Mouse (Mus musculus) CH12.LX (cell line): ENCODE measurements around the gene Bclaf3. TPM values are rescaled to one million over a fixed set of nuclear protein-coding genes. Genes with fewer than 3 reads are reported as not detected.
A peak's percentile ranks its signal among the peaks of the same experiment; 100 is the strongest.

ENCODE experiments used
- DNase-seq: peaks from one replicate; pipeline ENCODE4 v3.0.0-alpha.2; 2013; ENCODE audit errors: extremely low read depth
- H3K27ac ChIP-seq: 2 replicates; pipeline ENCODE4 v1.5.1; 2012; ENCODE audit warnings: low read depth, mild to moderate bottlenecking, control low read depth, moderate library complexity; ENCODE audit not compliant: insufficient read depth
- H3K27me3 ChIP-seq: replicated peaks from 2 replicates; pipeline ENCODE3; 2012; ENCODE audit warnings: inconsistent platforms
- H3K36me3 ChIP-seq, 2 experiments: replicated peaks in 1 of 2; 2 replicates each; pipeline versions ENCODE3 to v1.6.1; 2012; ENCODE audit warnings: inconsistent platforms in 1 of 2, low read length in 1 of 2, mild to moderate bottlenecking in 1 of 2, mixed read lengths in 1 of 2, moderate library complexity in 1 of 2; ENCODE audit not compliant: control insufficient read depth in 1 of 2, insufficient read depth in 1 of 2
- H3K4me1 ChIP-seq, 2 experiments: 2 replicates each; pipeline ENCODE4 v1.6.1; 2012; ENCODE audit warnings: inconsistent platforms in 1 of 2, moderate library complexity in 1 of 2; ENCODE audit not compliant: insufficient read depth in 2 of 2, control insufficient read depth in 1 of 2
- H3K4me2 ChIP-seq: 2 replicates; pipeline ENCODE4 v1.6.1; 2012; ENCODE audit warnings: low read depth, mild to moderate bottlenecking, control low read depth; ENCODE audit not compliant: poor library complexity, insufficient read depth, severe bottlenecking
- H3K4me3 ChIP-seq, 3 experiments: fragments of 150-350 bp in 1 of 3; sonication (generic) in 1 of 3; replicated peaks in 1 of 3; 2 replicates each; pipeline versions ENCODE3 to v1.5.1; 2011 to 2012; ENCODE audit warnings: low read depth in 2 of 3, low read length in 2 of 3, mild to moderate bottlenecking in 2 of 3, moderate library complexity in 2 of 3, control low read depth in 1 of 3, improper control_type of control experiment in 1 of 3, inconsistent platforms in 1 of 3, mixed read lengths in 1 of 3; ENCODE audit not compliant: poor library complexity in 1 of 3
- H3K79me2 ChIP-seq: replicated peaks from 2 replicates; pipeline ENCODE4 v1.6.1; 2012; ENCODE audit warnings: mild to moderate bottlenecking, moderate library complexity; ENCODE audit not compliant: control insufficient read depth, poor library complexity, insufficient read depth, severe bottlenecking; ENCODE audit errors: extremely low read depth
- H3K9ac ChIP-seq: 2 replicates; pipeline ENCODE4 v1.6.1; 2012; ENCODE audit warnings: low read depth, mild to moderate bottlenecking, control low read depth, moderate library complexity; ENCODE audit not compliant: insufficient read depth
- H3K9me3 ChIP-seq: replicated peaks from 2 replicates; pipeline ENCODE3; 2012; ENCODE audit warnings: low read length, inconsistent platforms, mixed read lengths
- CHD2 ChIP-seq: IDR thresholded peaks from 2 replicates; pipeline ENCODE4 v1.6.1; 2011; ENCODE audit warnings: low read length, improper control_type of control experiment
- CTCF ChIP-seq, 2 experiments: IDR thresholded peaks in 1 of 2; conservative IDR thresholded peaks in 1 of 2; 2 replicates each; pipeline ENCODE4 v1.5.1; 2011 to 2012; ENCODE audit warnings: low read depth in 2 of 2, low read length in 2 of 2, improper control_type of control experiment in 1 of 2, inconsistent platforms in 1 of 2, mild to moderate bottlenecking in 1 of 2, moderate library complexity in 1 of 2
- E2F4 ChIP-seq: IDR thresholded peaks from 2 replicates; pipeline ENCODE4 v1.6.1; 2011; ENCODE audit warnings: low read depth, low read length, improper control_type of control experiment; ENCODE audit not compliant: insufficient replicate concordance
- ELF1 ChIP-seq: IDR thresholded peaks from 2 replicates; pipeline ENCODE4 v1.6.1; 2014; ENCODE audit warnings: low read depth, mild to moderate bottlenecking, inconsistent platforms, low read length, improper control_type of control experiment
- GABPA ChIP-seq: IDR thresholded peaks from 2 replicates; pipeline ENCODE4 v1.6.1; 2012; ENCODE audit warnings: low read depth, low read length, improper control_type of control experiment, inconsistent platforms; ENCODE audit not compliant: insufficient replicate concordance
- HCFC1 ChIP-seq: IDR thresholded peaks from 2 replicates; pipeline ENCODE4 v1.6.1; 2012; ENCODE audit warnings: low read depth, mild to moderate bottlenecking, inconsistent platforms, low read length, improper control_type of control experiment
- IRF4 ChIP-seq: IDR thresholded peaks from 2 replicates; pipeline ENCODE4 v1.6.1; 2014; ENCODE audit warnings: low read depth, mild to moderate bottlenecking, inconsistent platforms, low read length, improper control_type of control experiment
- MAX ChIP-seq: IDR thresholded peaks from 2 replicates; pipeline ENCODE4 v1.6.1; 2011; ENCODE audit warnings: low read length, improper control_type of control experiment
- MXI1 ChIP-seq: IDR thresholded peaks from 2 replicates; pipeline ENCODE4 v1.6.1; 2011; ENCODE audit warnings: mild to moderate bottlenecking, low read depth, low read length, improper control_type of control experiment
- PAX5 ChIP-seq: IDR thresholded peaks from 2 replicates; pipeline ENCODE4 v1.6.1; 2012; ENCODE audit warnings: low read length, inconsistent platforms, mixed read lengths
- POLR2A ChIP-seq: IDR thresholded peaks from 2 replicates; pipeline ENCODE4 v1.6.1; 2011; ENCODE audit warnings: low read depth, mild to moderate bottlenecking, improper control_type of control experiment, low read length
- POLR2AphosphoS2 ChIP-seq: IDR thresholded peaks from 2 replicates; pipeline ENCODE4 v1.6.1; 2011; ENCODE audit warnings: low read depth, low read length, improper control_type of control experiment
- RAD21 ChIP-seq: IDR thresholded peaks from 2 replicates; pipeline ENCODE4 v1.6.1; 2011; ENCODE audit warnings: low read depth, mild to moderate bottlenecking, low read length, improper control_type of control experiment, moderate library complexity
- TCF12 ChIP-seq: IDR thresholded peaks from 2 replicates; pipeline ENCODE4 v1.6.1; 2014; ENCODE audit warnings: low read depth, mild to moderate bottlenecking, inconsistent platforms, low read length, improper control_type of control experiment
- UBTF ChIP-seq: IDR thresholded peaks from 2 replicates; pipeline ENCODE4 v1.6.1; 2012; ENCODE audit warnings: low read depth, mild to moderate bottlenecking, inconsistent platforms, low read length, improper control_type of control experiment, moderate library complexity
- USF1 ChIP-seq: IDR thresholded peaks from 2 replicates; pipeline ENCODE4 v1.6.1; 2014; ENCODE audit warnings: low read depth, mild to moderate bottlenecking, inconsistent platforms, low read length, improper control_type of control experiment
- USF2 ChIP-seq: conservative IDR thresholded peaks from 2 replicates; pipeline ENCODE4 v1.6.1; 2011; ENCODE audit warnings: low read depth, low read length, improper control_type of control experiment
- ZMIZ1 ChIP-seq: IDR thresholded peaks from 2 replicates; pipeline ENCODE4 v1.6.1; 2012; ENCODE audit warnings: low read depth, mild to moderate bottlenecking, inconsistent platforms, low read length, improper control_type of control experiment
- ZNF384 ChIP-seq: IDR thresholded peaks from 2 replicates; pipeline ENCODE4 v1.6.1; 2012; ENCODE audit warnings: low read depth, low read length, improper control_type of control experiment, inconsistent platforms
- dilution Hi-C: fragments of 300-500 bp; cut with MboI; formaldehyde crosslinking; loops from 2 replicates; pipeline ENCODE4 v1.14.3; 2020; ENCODE audit warnings: low sequenced_read_pairs; ENCODE audit not compliant: extremely low pct_unique_long_range_greater_than_20kb, extremely low pct_ligation_motif_present
- in situ Hi-C: fragments of 300-500 bp; cut with MboI; formaldehyde crosslinking; loops from 3 replicates; pipeline ENCODE4 v1.14.3; 2019; ENCODE audit warnings: low sequenced_read_pairs, low pct_ligation_motif_present, low pct_unique_long_range_greater_than_20kb, mixed read lengths
- polyA plus RNA-seq: library from polyadenylated mRNA; unstranded; fragments of >175 nt; gene quantifications from 2 replicates; pipeline ENCODE4 v1.2.1, GENCODE M21; 2012; ENCODE audit warnings: low read depth; ENCODE audit not compliant: insufficient read length
- total RNA-seq, 2 experiments: library from RNA; depleted of rRNA; stranded (reverse); fragments of 300-350 nt in 1 of 2; fragments of >200 nt in 1 of 2; gene quantifications; 2 replicates each; pipeline ENCODE4 v1.2.3; 2012 to 2014

The Bclaf3 gene
- total and polyA plus RNA-seq, 3 experiments, result 6.6 to 14.7 (median 14.6) TPM

DNA sequence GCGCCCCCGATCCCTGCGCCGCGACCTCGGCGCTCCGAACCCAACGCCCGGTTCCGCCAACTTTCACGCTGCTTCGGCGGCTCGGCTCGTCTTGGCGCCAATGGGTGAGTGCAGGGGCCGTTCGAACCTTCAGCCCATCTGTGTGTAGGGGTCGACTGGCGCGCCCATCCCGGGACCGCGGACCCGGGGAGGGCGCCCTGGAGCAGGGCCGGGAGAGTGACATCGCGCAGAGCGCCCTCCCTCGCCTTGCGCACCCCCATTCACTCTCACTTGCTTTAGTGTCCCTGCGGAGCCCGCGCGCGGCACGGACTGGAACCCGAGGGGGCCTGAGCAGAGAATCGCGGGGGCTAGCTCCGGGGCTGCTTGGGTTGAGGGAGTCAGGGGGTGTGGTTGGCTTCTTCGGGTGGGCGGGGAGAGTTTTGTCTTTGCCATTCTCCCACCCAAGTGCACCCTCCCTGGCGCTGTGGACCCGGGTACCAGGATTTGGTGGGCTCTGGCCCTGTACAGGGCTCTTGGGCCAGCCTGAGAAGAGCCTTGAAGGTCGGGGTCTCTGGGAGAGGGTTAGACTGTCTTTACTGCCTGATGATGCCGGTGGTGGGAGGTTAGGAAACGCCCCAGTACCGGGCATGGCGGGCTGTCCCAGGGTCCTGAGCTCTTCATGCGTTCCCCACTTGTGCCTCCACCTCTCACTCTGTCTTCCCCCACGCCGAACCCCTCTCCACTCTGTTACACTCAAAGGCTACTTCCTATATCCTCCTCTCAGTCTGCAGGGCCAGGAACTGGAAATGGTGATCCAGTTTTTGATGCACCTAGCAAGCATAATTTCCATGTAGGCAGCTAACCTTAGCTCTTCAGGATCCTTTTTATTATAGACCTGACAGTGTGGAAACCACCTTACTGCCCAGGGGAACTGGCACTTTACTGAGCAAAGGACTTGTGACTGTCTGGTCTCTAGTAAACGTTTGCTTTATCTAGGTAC lies 101.4 kb downstream of the Bclaf3 start:
- DNase-seq, result no peak
- Histone ChIP-seq H3K9me3 (no peaks in the 10 kb centered on the region), H3K4me1 (peaks cover 7 to 11% of the 10 kb centered on the region in 2 experiments), H3K36me3 (peaks cover 3 to 4% of the 10 kb centered on the region in 2 experiments), H3K4me3 (peak overlapping the region; percentile 56 to 82 (median 66)), H3K27ac (peak overlapping the region; percentile 86), H3K79me2 (peaks cover 8% of the 10 kb centered on the region; the same call in 1 of the 2 replicates), H3K9ac (peak overlapping the region; percentile 64), H3K4me2 (peak overlapping the region; percentile 94), H3K27me3 (no peaks in the 10 kb centered on the region)
- no peak for TF ChIP-seq POLR2A
- peak in 1 of 2 experiments; percentile 41; a peak in 2 of 4 replicates for TF ChIP-seq CTCF (conservative IDR thresholded peaks at IDR 0.05 in 1 of 2, IDR thresholded peaks at IDR 0.05 in 1 of 2; ENCODE audit: low read depth in 2 of 2, low read length in 2 of 2)
- 0 out of 2 replicates have a peak, but pooled peaks have one; percentile 31 for TF ChIP-seq TCF12
- TF ChIP-seq UBTF, result peak; percentile 94; the same call in 1 of the 2 replicates
- in situ Hi-C loops, result loop anchor here (10.0 to 25.0 kb wide), 4 partner anchors 134 to 487 kb away; no protein-coding TSS in a partner anchor
- dilution Hi-C loops, result no loop called here

DNA sequence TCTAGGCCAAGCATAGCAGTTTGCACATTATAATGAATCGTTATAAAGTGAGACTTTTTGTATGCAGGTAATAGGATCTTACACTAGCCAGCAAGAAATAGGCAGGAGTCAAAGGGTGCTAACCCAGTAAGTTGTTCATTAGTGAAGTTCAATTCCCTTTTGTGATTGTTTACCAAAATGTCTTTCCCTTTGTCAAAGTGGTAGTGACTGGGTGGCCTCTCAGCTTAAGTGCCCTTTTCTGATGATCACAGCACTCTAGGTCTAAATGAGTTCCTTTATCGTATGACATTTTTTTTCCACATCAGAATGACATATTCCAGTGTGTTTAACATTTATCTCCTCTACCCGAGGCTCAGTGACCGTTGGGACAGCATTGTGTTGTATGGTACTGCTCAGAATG lies 102.1 kb downstream of the Bclaf3 start:
- no peak for DNase-seq

More for the DNA sequence above, 102.1 kb downstream of the Bclaf3 start:
- H3K4me2 ChIP-seq, result peak overlapping the region; percentile 94
- peak overlapping the region; percentile 64 for H3K9ac ChIP-seq
- peaks cover 3 to 4% of the 10 kb centered on the region in 2 experiments for H3K36me3 ChIP-seq
- peaks cover 7 to 11% of the 10 kb centered on the region in 2 experiments for H3K4me1 ChIP-seq
- H3K9me3 ChIP-seq, result no peaks in the 10 kb centered on the region
- H3K27me3 ChIP-seq, result no peaks in the 10 kb centered on the region
- in situ Hi-C loops (loop anchor here (10.0 to 25.0 kb wide), 4 partner anchors 134 to 486 kb away; no protein-coding TSS in a partner anchor), dilution Hi-C loops (no loop called here)
- no peak overlapping the region for H3K27ac ChIP-seq
- no peak for TF ChIP-seq CTCF (conservative IDR thresholded peaks at IDR 0.05 in 1 of 2, IDR thresholded peaks at IDR 0.05 in 1 of 2; ENCODE audit: low read depth in 2 of 2, low read length in 2 of 2)
- no peak for TF ChIP-seq POLR2AphosphoS2
- no peak for TF ChIP-seq MXI1
- TF ChIP-seq USF2, result no peak
- no peak for TF ChIP-seq ZNF384
- TF ChIP-seq MAX, result no peak
- no peak for TF ChIP-seq HCFC1
- TF ChIP-seq E2F4, result no peak
- TF ChIP-seq IRF4, result no peak
- no peak for TF ChIP-seq RAD21
- no peak for TF ChIP-seq USF1
- TF ChIP-seq PAX5, result no peak
- TF ChIP-seq CHD2, result no peak
- TF ChIP-seq ELF1, result no peak
- TF ChIP-seq GABPA, result no peak
- no peak for TF ChIP-seq ZMIZ1
- TF ChIP-seq, all 38 proteins: peak for 0
- Histone ChIP-seq H3K4me3 (peak overlapping the region; percentile 56 to 82 (median 66)), H3K79me2 (peaks cover 8% of the 10 kb centered on the region; the same call in 1 of the 2 replicates)
